ENCODE assay signal across 15 mouse cellular contexts in genomic region chr19:34725418-34725817, GRCm38 (mm10). TPM values are rescaled to one million over a fixed set of nuclear protein-coding genes. Genes with fewer than 3 reads are reported as not detected.
DNase-seq lines count a peak whose midpoint lies in the region; ATAC-seq lines count a peak whose summit lies in the region.
"Had no signal": no experiment of that assay in that cellular context is flagged by ENCODE, and none has a peak within 500 bp of the region (broad histone marks: within the 10 kb centered on the region; RNA-seq: fewer than 3 reads in every experiment).

No protein-coding gene starts in this region.

- 56% methylated on average over 5 of the region's 5 CpGs for WGBS in kidney, embryonic 15.5 days
- 60% methylated on average over 5 of the region's 5 CpGs for WGBS in kidney, embryonic 14.5 days
- 90% methylated on average over 5 of the region's 5 CpGs for WGBS in forebrain, embryonic 13.5 days
- 94% methylated on average over 5 of the region's 5 CpGs for WGBS in forebrain, embryonic 15.5 days

- peak; percentile 13 for DNase-seq in A20 (ENCODE audit: low read depth, low spot score)
- peak; percentile 24 for DNase-seq in CD4-positive helper T cell, adult 2 months (ENCODE audit: low read depth, low spot score)
- peak; percentile 36 to 60 for DNase-seq in kidney, postnatal 25 days
- no peak for DNase-seq in urinary bladder, postnatal 14 days (ENCODE audit: low spot score)
- DNase-seq: cerebellum, adult 2 months; lung, postnatal 4 days; right cerebral cortex, postnatal 14 days had no signal

- H3K9ac ChIP-seq in kidney, embryonic 15.5 days: no peak overlapping the region
- no peak overlapping the region for H3K9ac ChIP-seq in kidney, embryonic 14.5 days (ENCODE audit: low read depth, low read length)
- no peak overlapping the region for H3K9ac ChIP-seq in forebrain, embryonic 13.5 days
- no peak overlapping the region for H3K9ac ChIP-seq in forebrain, embryonic 15.5 days (replicated peaks)
- H3K9ac ChIP-seq: hindbrain, embryonic 13.5 days; limb, embryonic 15.5 days; neural tube, embryonic 15.5 days had no signal

- H3K9me3 ChIP-seq in kidney, embryonic 15.5 days (replicated peaks): no peaks in the 10 kb centered on the region
- H3K9me3 ChIP-seq in kidney, embryonic 14.5 days (ENCODE audit: control insufficient read depth, low read length): no peaks in the 10 kb centered on the region
- H3K9me3 ChIP-seq in forebrain, embryonic 13.5 days (replicated peaks): no peaks in the 10 kb centered on the region
- no peaks in the 10 kb centered on the region for H3K9me3 ChIP-seq in forebrain, embryonic 15.5 days
- H3K9me3 ChIP-seq: hindbrain, embryonic 13.5 days; limb, embryonic 15.5 days; neural tube, embryonic 15.5 days had no signal

- no peak for ATAC-seq in kidney, embryonic 15.5 days (replicated peaks; ENCODE audit: low FRiP score)
- ATAC-seq in kidney, embryonic 14.5 days (ENCODE audit: low FRiP score, low TSS enrichment): no peak
- ATAC-seq in forebrain, embryonic 13.5 days: no peak
- ATAC-seq in forebrain, embryonic 15.5 days (replicated peaks): no peak

- H3K4me1 ChIP-seq in kidney, embryonic 15.5 days: peaks cover 5% of the 10 kb centered on the region; the same call in 1 of the 2 replicates
- H3K4me1 ChIP-seq in kidney, embryonic 14.5 days (ENCODE audit: control insufficient read depth, insufficient read depth, low read length): no peaks in the 10 kb centered on the region
- no peaks in the 10 kb centered on the region for H3K4me1 ChIP-seq in forebrain, embryonic 13.5 days
- H3K4me1 ChIP-seq in forebrain, embryonic 15.5 days: no peaks in the 10 kb centered on the region
- H3K4me1 ChIP-seq: hindbrain, embryonic 13.5 days; limb, embryonic 15.5 days; neural tube, embryonic 15.5 days had no signal

- no peak overlapping the region for H3K4me2 ChIP-seq in kidney, embryonic 15.5 days
- H3K4me2 ChIP-seq in kidney, embryonic 14.5 days (replicated peaks; ENCODE audit: low read depth, low read length): no peak overlapping the region
- H3K4me2 ChIP-seq in forebrain, embryonic 13.5 days: no peak overlapping the region
- no peak overlapping the region for H3K4me2 ChIP-seq in forebrain, embryonic 15.5 days (replicated peaks)
- H3K4me2 ChIP-seq: hindbrain, embryonic 13.5 days; limb, embryonic 15.5 days; neural tube, embryonic 15.5 days had no signal

- no peaks in the 10 kb centered on the region for H3K27me3 ChIP-seq in kidney, embryonic 15.5 days
- no peaks in the 10 kb centered on the region for H3K27me3 ChIP-seq in kidney, embryonic 14.5 days (ENCODE audit: control insufficient read depth, insufficient read depth, low read length)
- no peaks in the 10 kb centered on the region for H3K27me3 ChIP-seq in forebrain, embryonic 13.5 days
- no peaks in the 10 kb centered on the region for H3K27me3 ChIP-seq in forebrain, embryonic 15.5 days
- H3K27me3 ChIP-seq: hindbrain, embryonic 13.5 days; limb, embryonic 15.5 days; neural tube, embryonic 15.5 days had no signal

- H3K36me3 ChIP-seq in kidney, embryonic 15.5 days: no peaks in the 10 kb centered on the region
- no peaks in the 10 kb centered on the region for H3K36me3 ChIP-seq in kidney, embryonic 14.5 days (ENCODE audit: control insufficient read depth, insufficient read depth, low read length)
- H3K36me3 ChIP-seq in forebrain, embryonic 13.5 days (ENCODE audit: poor library complexity, severe bottlenecking): no peaks in the 10 kb centered on the region
- no peaks in the 10 kb centered on the region for H3K36me3 ChIP-seq in forebrain, embryonic 15.5 days
- H3K36me3 ChIP-seq: hindbrain, embryonic 13.5 days; limb, embryonic 15.5 days; neural tube, embryonic 15.5 days had no signal

- no peak overlapping the region for H3K4me3 ChIP-seq in kidney, embryonic 15.5 days (replicated peaks)
- no peak overlapping the region for H3K4me3 ChIP-seq in kidney, embryonic 14.5 days (ENCODE audit: low read length)
- H3K4me3 ChIP-seq in forebrain, embryonic 13.5 days: no peak overlapping the region
- H3K4me3 ChIP-seq in forebrain, embryonic 15.5 days: no peak overlapping the region
- H3K4me3 ChIP-seq: hindbrain, embryonic 13.5 days; limb, embryonic 15.5 days; neural tube, embryonic 15.5 days had no signal

- 0 out of 2 replicates have a peak overlapping the region, but pooled peaks have one; percentile 14 for H3K27ac ChIP-seq in kidney, embryonic 15.5 days
- no peak overlapping the region for H3K27ac ChIP-seq in kidney, embryonic 14.5 days (ENCODE audit: low read depth, low read length)
- H3K27ac ChIP-seq in forebrain, embryonic 13.5 days: no peak overlapping the region
- no peak overlapping the region for H3K27ac ChIP-seq in forebrain, embryonic 15.5 days (replicated peaks)
- H3K27ac ChIP-seq: hindbrain, embryonic 13.5 days; limb, embryonic 15.5 days; neural tube, embryonic 15.5 days; stomach, postnatal 0 days had no signal

RNA-seq across cellular contexts. Expression of gene Slc16a12, which starts 21.7 kb away (rescaled TPM):
- polyA plus RNA-seq in kidney, embryonic 15.5 days (2015; fragmentation: Nextera tagmentation; extraction: Ambion mirVana): 10.6 and 13.4 TPM in 2 replicates
- polyA plus RNA-seq in kidney, embryonic 14.5 days (2014; fragmentation: Nextera tagmentation; extraction: Ambion mirVana): 2.7 and 7.4 TPM in 2 replicates
- 1.5 and 1.8 TPM in 2 replicates for polyA plus RNA-seq in forebrain, embryonic 13.5 days (2015; fragmentation: Nextera tagmentation; extraction: Ambion mirVana)
- 2.2 and 2.6 TPM in 2 replicates for polyA plus RNA-seq in forebrain, embryonic 15.5 days (2015; fragmentation: Nextera tagmentation; extraction: Ambion mirVana)
